Mouse (Mus musculus): ENCODE measurements around the gene 1700025G04Rik. TPM values are rescaled to one million over a fixed set of nuclear protein-coding genes. Genes with fewer than 3 reads are reported as not detected.

Gene 1700025G04Rik
- polyA plus RNA-seq, 1 experiment from 2014 or later, result 45.1 TPM

DNA sequence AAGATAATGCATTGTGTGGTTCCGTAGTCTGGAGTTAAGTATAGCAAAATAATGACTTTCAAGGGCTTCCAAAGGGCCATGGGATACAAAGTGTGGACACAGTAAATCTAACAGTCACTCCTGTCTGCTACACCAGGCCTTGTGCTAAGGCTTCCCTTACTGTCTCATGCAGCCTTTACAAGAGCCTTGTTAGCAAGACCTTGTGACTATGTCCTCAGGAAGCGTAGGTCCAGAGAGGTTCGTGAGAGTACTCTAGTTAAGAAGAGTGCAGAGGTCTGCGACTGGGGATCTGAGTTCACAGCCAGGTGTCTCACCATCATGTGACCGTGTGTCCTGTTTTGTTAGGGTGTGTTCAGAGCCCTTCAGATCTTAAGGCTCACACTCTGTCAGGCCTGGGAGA is 121.8 kb downstream of the 1700025G04Rik start:
- Histone ChIP-seq H3K36me3 (no peaks in the 10 kb centered on the region), H3K4me2 (no peak overlapping the region), H3K4me1 (replicated peaks) (no peaks in the 10 kb centered on the region; the same call in 1 of the 2 replicates), H3K9me3 (no peaks in the 10 kb centered on the region), H3K27ac (replicated peaks) (no peak overlapping the region), H3K4me3 (no peak overlapping the region), H3K9ac (no peak overlapping the region), H3K27me3 (no peaks in the 10 kb centered on the region)
- no peak for ATAC-seq (ENCODE audit: low read depth)
- 87% methylated on average over 5 of the region's 5 CpGs for WGBS

DNA sequence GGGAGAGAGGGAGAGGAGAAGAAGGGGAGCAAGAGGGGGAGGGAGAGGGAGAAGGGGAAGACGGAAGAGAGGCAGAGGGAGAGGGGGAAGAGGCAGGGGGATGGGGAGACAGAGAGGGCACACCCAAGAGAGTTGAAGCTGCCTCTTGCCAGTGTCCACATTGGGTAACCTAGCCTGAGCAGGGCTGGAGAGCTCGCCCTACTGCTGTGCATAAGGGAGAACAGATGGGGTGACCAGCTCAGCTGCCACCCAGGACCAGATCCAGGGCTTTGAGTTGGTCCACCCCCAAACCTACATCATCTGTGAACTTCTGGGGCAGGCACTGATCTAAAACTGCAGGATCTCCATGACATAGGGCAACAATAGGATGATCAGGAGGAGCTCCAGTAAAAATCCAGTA is 125.1 kb downstream of the 1700025G04Rik start:
- Histone ChIP-seq H3K4me1 (replicated peaks) (peaks cover 17% of the 10 kb centered on the region), H3K4me3 (no peak overlapping the region), H3K9ac (no peak overlapping the region), H3K4me2 (no peak overlapping the region), H3K9me3 (no peaks in the 10 kb centered on the region), H3K27me3 (no peaks in the 10 kb centered on the region), H3K36me3 (peaks cover 4% of the 10 kb centered on the region; the same call in 1 of the 2 replicates), H3K27ac (replicated peaks) (no peak overlapping the region)
- WGBS, result 76% methylated on average over 2 of the region's 2 CpGs
- no peak for ATAC-seq (ENCODE audit: low read depth)

DNA sequence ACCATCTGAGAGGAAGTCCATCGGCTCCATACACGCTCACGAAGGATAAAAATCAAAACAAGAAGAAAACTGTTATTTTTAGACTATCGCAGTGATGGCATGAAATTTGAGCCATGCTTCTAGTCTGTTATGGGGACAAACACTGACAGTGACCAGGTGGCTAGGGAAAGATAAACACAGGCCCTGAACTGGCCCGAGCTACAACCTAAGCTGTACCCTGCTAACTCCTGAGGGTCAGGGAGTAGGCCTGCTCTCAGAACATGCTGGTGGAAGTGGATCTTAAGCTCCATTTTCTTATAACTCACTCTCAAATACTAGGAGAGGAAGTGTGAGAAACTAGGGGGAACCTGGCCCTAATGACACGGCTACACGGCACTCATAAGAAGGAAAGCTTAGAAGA is 126.7 kb downstream of the 1700025G04Rik start:
- Histone ChIP-seq H3K4me1 (replicated peaks) (peaks cover 23% of the 10 kb centered on the region), H3K36me3 (peaks cover 4% of the 10 kb centered on the region; the same call in 1 of the 2 replicates), H3K4me3 (no peak overlapping the region), H3K4me2 (no peak overlapping the region), H3K27ac (replicated peaks) (no peak overlapping the region), H3K9me3 (no peaks in the 10 kb centered on the region), H3K9ac (no peak overlapping the region), H3K27me3 (no peaks in the 10 kb centered on the region)
- no peak for ATAC-seq (ENCODE audit: low read depth)
- 79% methylated on average over 7 of the region's 7 CpGs for WGBS

DNA sequence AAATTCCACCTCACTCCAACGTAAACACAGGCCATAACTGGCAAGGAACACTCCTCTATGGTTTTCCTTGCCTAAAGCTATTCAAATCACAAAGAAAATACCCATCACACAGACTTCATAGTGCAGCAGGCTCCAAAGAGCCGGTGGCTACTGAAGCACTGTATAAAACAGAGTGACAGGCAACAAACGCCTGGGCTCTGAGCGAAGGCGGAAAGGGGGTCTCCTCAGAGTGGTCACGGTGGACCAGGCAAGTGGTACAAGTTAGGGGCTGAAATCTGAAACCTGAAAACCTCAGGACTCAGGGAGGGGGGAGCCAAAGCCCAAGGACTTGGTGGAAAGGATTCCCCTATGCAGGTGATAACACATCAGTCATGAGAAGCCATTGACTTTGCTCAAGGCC is 127.8 kb downstream of the 1700025G04Rik start:
- Histone ChIP-seq H3K9ac (no peak overlapping the region), H3K4me1 (replicated peaks) (peaks cover 31% of the 10 kb centered on the region), H3K36me3 (peaks cover 4% of the 10 kb centered on the region; the same call in 1 of the 2 replicates), H3K4me3 (no peak overlapping the region), H3K9me3 (no peaks in the 10 kb centered on the region), H3K4me2 (no peak overlapping the region), H3K27ac (replicated peaks) (no peak overlapping the region), H3K27me3 (no peaks in the 10 kb centered on the region)
- ATAC-seq (ENCODE audit: low read depth), result no peak
- 71% methylated on average over 6 of the region's 6 CpGs for whole genome bisulfite sequencing

DNA sequence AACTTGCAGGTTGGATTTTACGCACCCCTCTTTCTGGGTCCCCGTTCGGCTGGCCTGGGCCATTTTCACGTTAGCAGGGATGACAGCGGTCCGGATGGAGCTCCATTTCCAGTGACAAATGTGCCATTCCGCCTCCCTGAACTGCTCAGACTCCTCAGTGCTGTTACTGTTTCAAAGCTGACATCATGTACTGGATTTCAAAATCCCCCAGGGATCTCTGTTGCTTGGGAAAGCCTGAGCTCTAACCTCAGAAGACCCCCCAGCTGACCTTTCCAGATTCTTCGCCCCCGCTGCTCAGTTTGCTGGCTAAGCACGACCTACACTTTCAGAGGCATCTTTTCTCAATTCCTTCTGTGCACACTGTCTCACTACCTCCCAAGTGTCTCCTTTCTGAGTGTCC is 128.7 kb downstream of the 1700025G04Rik start:
- WGBS, result 75% methylated on average over 10 of the region's 10 CpGs
- Histone ChIP-seq H3K27ac (replicated peaks) (no peak overlapping the region), H3K36me3 (peaks cover 4% of the 10 kb centered on the region; the same call in 1 of the 2 replicates), H3K9ac (no peak overlapping the region), H3K4me2 (no peak overlapping the region), H3K9me3 (no peaks in the 10 kb centered on the region), H3K4me1 (replicated peaks) (peaks cover 32% of the 10 kb centered on the region), H3K4me3 (no peak overlapping the region), H3K27me3 (no peaks in the 10 kb centered on the region)
- ATAC-seq (ENCODE audit: low read depth), result no peak

DNA sequence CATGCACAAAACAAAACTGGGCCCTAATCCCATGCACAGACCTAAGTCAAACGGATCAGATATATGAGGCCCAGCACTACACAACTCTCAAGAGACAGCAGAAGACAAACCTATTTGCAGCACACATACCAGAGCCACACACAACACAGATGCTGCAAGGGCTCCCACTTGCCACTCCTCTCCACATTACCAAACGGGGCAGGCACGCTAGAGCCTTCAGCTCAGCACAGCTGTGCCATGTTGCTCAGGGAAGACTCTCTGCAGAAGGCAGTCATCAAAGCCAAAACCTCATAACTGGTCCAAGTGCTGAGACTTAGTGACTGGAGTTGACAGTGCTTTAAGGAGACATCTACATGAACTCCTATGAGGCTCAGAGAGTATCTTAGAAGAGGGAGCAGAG is 130.9 kb downstream of the 1700025G04Rik start:
- H3K9me3 ChIP-seq, result no peaks in the 10 kb centered on the region
- 59% methylated on average over 3 of the region's 3 CpGs for WGBS
- no peak overlapping the region for H3K27ac ChIP-seq (replicated peaks)
- ATAC-seq (ENCODE audit: low read depth), result no peak
- H3K36me3 ChIP-seq, result peaks cover 4% of the 10 kb centered on the region; the same call in 1 of the 2 replicates
- H3K4me3 ChIP-seq, result no peak overlapping the region
- H3K9ac ChIP-seq, result no peak overlapping the region
- peaks cover 42% of the 10 kb centered on the region for H3K4me1 ChIP-seq (replicated peaks)
- H3K27me3 ChIP-seq, result no peaks in the 10 kb centered on the region
- no peak overlapping the region for H3K4me2 ChIP-seq

DNA sequence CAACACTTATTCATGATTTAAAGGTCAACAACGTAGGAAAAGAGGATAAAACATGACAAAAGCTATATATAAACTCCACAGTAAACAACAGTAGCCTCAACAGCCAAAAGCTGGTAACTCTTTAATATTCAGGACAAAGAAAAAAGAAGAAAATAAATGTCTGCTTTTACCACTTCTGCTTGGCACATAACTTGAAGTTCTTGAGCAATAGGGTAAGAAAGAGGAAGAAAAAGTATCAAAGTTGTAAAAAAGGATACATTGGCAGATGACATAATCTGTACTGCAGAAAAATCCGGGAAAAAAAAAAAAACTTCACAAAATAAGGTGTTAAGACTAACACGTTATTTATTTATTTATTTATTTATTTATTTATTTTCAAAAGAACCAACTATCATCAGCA is 131.5 kb downstream of the 1700025G04Rik start:
- no peak overlapping the region for H3K4me3 ChIP-seq
- H3K9me3 ChIP-seq, result no peaks in the 10 kb centered on the region
- no peak overlapping the region for H3K27ac ChIP-seq (replicated peaks)
- no peak overlapping the region for H3K4me2 ChIP-seq
- H3K36me3 ChIP-seq, result peaks cover 4% of the 10 kb centered on the region; the same call in 1 of the 2 replicates
- H3K27me3 ChIP-seq, result no peaks in the 10 kb centered on the region
- no peak for ATAC-seq (ENCODE audit: low read depth)
- H3K9ac ChIP-seq, result no peak overlapping the region
- H3K4me1 ChIP-seq (replicated peaks), result peaks cover 48% of the 10 kb centered on the region
- 79% methylated on average over 3 of the region's 3 CpGs for WGBS

DNA sequence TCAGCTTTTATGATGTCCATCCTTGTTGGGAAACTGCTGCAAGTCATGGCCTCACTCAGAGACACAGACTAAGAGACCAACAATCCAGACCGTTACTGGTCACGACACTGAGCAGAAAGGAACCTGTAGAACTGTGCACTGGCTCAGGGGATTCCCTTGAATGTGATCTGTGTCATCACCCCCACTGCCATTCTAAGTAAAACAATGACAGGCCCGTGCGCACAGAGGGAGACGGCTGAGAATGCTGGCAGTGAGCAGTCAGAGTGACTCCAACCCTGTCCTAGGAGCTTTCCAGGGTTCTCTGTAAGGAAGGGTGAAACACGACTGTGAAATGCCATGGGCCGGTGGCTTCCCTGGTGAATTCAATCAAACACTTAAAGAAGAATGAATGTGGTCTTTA is 132.3 kb downstream of the 1700025G04Rik start:
- Histone ChIP-seq H3K27me3 (no peaks in the 10 kb centered on the region), H3K36me3 (peaks cover 4% of the 10 kb centered on the region; the same call in 1 of the 2 replicates), H3K4me3 (no peak overlapping the region), H3K9me3 (no peaks in the 10 kb centered on the region), H3K27ac (replicated peaks) (no peak overlapping the region), H3K4me2 (no peak overlapping the region), H3K4me1 (replicated peaks) (peaks cover 56% of the 10 kb centered on the region), H3K9ac (no peak overlapping the region)
- 21% methylated on average over 7 of the region's 7 CpGs for WGBS
- no peak for ATAC-seq (ENCODE audit: low read depth)

DNA sequence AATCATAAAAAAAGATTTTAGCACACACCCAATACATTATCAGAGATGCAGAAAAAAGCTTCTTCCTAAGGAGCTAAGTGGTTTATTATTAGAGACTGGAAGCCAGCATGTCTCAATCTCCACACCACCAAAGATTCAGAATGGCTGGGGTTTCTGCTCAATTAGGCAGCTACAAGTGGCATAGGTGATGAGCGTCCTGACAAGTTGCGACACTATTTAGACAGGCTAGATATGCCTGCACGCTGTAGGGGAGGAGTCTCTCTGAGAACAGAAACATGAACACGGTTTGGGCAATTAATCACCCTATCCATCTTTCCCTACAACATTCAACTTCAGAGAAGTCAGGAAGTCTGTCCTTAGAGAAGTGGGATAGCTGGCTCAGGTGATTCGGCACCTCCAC is 134.1 kb downstream of the 1700025G04Rik start:
- Histone ChIP-seq H3K36me3 (peaks cover 3% of the 10 kb centered on the region; the same call in 1 of the 2 replicates), H3K27me3 (no peaks in the 10 kb centered on the region), H3K4me3 (no peak overlapping the region), H3K4me2 (no peak overlapping the region), H3K27ac (replicated peaks) (no peak overlapping the region), H3K4me1 (replicated peaks) (peaks cover 44% of the 10 kb centered on the region), H3K9me3 (no peaks in the 10 kb centered on the region), H3K9ac (no peak overlapping the region)
- WGBS, result 78% methylated on average over 5 of the region's 5 CpGs
- no peak for ATAC-seq (ENCODE audit: low read depth)

DNA sequence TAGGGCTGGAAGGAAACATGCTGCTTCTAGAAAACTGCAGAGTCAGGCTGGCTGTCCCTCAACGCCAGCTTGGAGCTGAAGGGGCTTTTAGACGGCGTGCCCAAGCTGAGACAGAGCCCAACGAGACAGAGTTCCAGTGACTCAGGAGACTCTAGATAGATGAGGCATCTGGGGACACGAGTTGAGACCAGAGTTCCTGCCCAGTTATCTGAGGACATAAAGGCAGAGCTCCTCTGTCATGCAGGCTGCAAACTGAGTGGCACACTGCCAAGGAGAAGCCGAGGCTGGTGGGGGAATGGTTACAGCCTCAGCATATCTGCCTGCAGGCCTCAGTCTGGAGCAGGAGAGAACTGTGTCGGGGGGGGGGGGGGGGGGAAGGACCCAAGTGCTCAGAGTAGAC is 136.4 kb downstream of the 1700025G04Rik start:
- peak overlapping the region; percentile 49 for H3K27ac ChIP-seq (replicated peaks)
- no peak overlapping the region for H3K4me3 ChIP-seq
- peak; percentile 66 for ATAC-seq (ENCODE audit: low read depth)
- H3K27me3 ChIP-seq, result no peaks in the 10 kb centered on the region
- 28% methylated on average over 7 of the region's 7 CpGs for WGBS
- no peak overlapping the region for H3K4me2 ChIP-seq
- peaks cover 39% of the 10 kb centered on the region for H3K4me1 ChIP-seq (replicated peaks)
- H3K36me3 ChIP-seq, result no peaks in the 10 kb centered on the region
- no peaks in the 10 kb centered on the region for H3K9me3 ChIP-seq
- H3K9ac ChIP-seq, result no peak overlapping the region

DNA sequence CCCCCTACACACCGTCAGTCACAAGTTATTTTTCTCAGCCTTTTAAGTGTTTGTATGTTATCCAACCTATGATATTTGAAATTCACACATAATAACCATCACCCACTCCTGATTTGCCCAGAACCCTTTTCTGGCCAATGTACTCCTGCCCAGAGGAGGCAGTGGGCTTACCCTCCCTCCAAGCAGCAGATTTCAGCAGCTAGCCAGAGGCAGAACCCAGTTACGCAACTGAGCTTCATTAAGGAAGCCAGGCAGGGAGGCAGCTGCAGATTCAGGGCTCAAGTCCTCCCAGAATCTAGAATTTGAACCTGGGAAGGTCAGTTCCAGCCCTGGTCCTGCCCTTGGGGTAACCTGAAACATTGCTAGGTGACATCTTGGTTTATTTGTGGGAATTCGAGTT is 141.9 kb downstream of the 1700025G04Rik start:
- Histone ChIP-seq H3K27me3 (no peaks in the 10 kb centered on the region), H3K27ac (replicated peaks) (no peak overlapping the region), H3K4me2 (no peak overlapping the region), H3K4me1 (replicated peaks) (peaks cover 61% of the 10 kb centered on the region), H3K4me3 (no peak overlapping the region), H3K36me3 (no peaks in the 10 kb centered on the region), H3K9ac (no peak overlapping the region; the same call in 1 of the 2 replicates), H3K9me3 (no peaks in the 10 kb centered on the region)
- no peak for ATAC-seq (ENCODE audit: low read depth)
- 69% methylated on average over 3 of the region's 3 CpGs for WGBS

DNA sequence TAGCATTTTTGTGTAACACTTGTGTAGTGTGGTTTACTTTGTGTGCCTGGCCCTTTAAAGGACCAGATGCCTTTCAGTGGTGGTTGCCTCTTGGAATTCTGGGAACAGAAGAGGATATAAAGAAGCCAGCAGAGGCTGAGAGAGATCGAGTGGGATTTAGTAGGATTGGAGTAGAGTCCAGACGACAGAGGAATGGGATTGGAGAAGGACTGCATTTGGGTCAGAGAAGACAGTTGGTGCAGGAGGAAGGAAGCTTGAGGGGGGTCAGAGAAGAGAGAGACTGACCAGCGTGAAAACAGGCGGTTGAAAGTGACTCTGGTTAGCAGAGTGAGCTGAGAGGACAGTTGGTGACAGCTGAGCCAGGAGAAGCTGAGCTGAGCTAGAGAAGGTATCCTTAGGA is 142.4 kb downstream of the 1700025G04Rik start:
- Histone ChIP-seq H3K4me2 (no peak overlapping the region; the same call in 1 of the 2 replicates), H3K9me3 (no peaks in the 10 kb centered on the region), H3K36me3 (no peaks in the 10 kb centered on the region), H3K27ac (replicated peaks) (no peak overlapping the region), H3K27me3 (no peaks in the 10 kb centered on the region), H3K9ac (no peak overlapping the region; the same call in 1 of the 2 replicates), H3K4me3 (no peak overlapping the region), H3K4me1 (replicated peaks) (peaks cover 59% of the 10 kb centered on the region)
- ATAC-seq (ENCODE audit: low read depth), result no peak
- WGBS, result 54% methylated on average over 4 of the region's 4 CpGs
